Mouse (Mus musculus): ENCODE data around the gene Aldh1a1.

DNA sequence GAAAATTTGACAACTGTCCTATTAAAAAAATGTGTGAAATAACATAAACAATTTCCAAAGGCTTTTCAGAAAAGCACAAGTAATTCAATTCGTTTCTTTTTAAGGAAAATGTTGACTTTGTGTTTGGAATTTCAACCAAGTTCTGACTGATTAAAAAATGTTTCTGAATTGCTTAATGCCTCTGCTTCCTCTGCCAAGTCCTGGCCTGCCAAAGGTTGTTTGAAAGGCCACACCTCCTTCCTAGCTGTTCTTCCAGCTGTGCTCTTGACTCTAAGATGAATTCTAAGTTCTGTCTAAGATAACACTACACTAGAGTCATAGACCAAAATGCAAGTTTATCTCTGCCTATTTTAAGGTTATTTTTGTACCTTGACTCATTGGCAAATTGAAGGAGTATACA is 8.0 kb upstream of the Aldh1a1 start:
- TF ChIP-seq CTCF (conservative IDR thresholded peaks at IDR 0.05; ENCODE audit: insufficient read depth, insufficient read length, low read depth, low read length) (no peak), POLR2A (IDR thresholded peaks at IDR 0.05; ENCODE audit: low read depth, low read length) (no peak)

All from kidney, adult 2 months (tissue).